Mouse (Mus musculus): Measurements from ENCODE around the gene Cplane1. TPM values are rescaled to one million over a fixed set of nuclear protein-coding genes. Genes with fewer than 3 reads are reported as not detected.
A peak's percentile ranks its signal among the peaks of the same experiment; 100 is the strongest.

Gene Cplane1
- polyA plus RNA-seq (2015; fragmentation: Nextera tagmentation; extraction: Ambion mirVana), result 1.9 and 2.2 TPM in 2 replicates

- WGBS, result under 1% methylated on average over 44 of the region's 47 CpGs
- H3K36me3 ChIP-seq (ENCODE audit: control insufficient read depth, insufficient read depth), result peaks cover 4% of the 10 kb centered on the region; the same call in 1 of the 2 replicates
- no peaks in the 10 kb centered on the region for H3K9me3 ChIP-seq (ENCODE audit: control insufficient read depth)
- peak within 1 kb of the TSS; percentile 91 for H3K4me2 ChIP-seq (replicated peaks; ENCODE audit: low read depth)
- peak within 1 kb of the TSS; percentile 46 for H3K27ac ChIP-seq (ENCODE audit: low read depth, low read length)
- peak within 1 kb of the TSS; percentile 96 for H3K4me3 ChIP-seq (ENCODE audit: low read depth, low read length)
- no peaks in the 10 kb centered on the region for H3K27me3 ChIP-seq (replicated peaks; ENCODE audit: control insufficient read depth, insufficient read depth, low read length)
- peak within 1 kb of the TSS; percentile 81 for H3K9ac ChIP-seq (ENCODE audit: low read depth, low read length)
- TF ChIP-seq CTCF (IDR thresholded peaks at IDR 0.05; ENCODE audit: low read depth), result no peak
- peak; percentile 98 for ATAC-seq
- no peaks in the 10 kb centered on the region; the same call in 1 of the 2 replicates for H3K4me1 ChIP-seq (replicated peaks; ENCODE audit: control insufficient read depth, insufficient read depth, low read length)
Measured at GRCm38 (mm10) chr15:8168591-8169265, at the start of gene Cplane1. Cplane1 (plus strand) TSS chr15:8169106.

GRCm38 (mm10) chr15:8129281-8129680 lies 39.6 kb upstream of the Cplane1 start:
- H3K36me3 ChIP-seq (ENCODE audit: control insufficient read depth, insufficient read depth), result peaks cover 66% of the 10 kb centered on the region
- whole genome bisulfite sequencing, result 60% methylated on average over 1 of the region's 1 CpGs
- H3K27ac ChIP-seq (ENCODE audit: low read depth, low read length), result no peak overlapping the region
- H3K27me3 ChIP-seq (replicated peaks; ENCODE audit: control insufficient read depth, insufficient read depth, low read length), result no peaks in the 10 kb centered on the region
- no peak overlapping the region for H3K4me2 ChIP-seq (replicated peaks; ENCODE audit: low read depth)
- H3K9ac ChIP-seq (ENCODE audit: low read depth, low read length), result no peak overlapping the region
- no peaks in the 10 kb centered on the region for H3K4me1 ChIP-seq (replicated peaks; ENCODE audit: control insufficient read depth, insufficient read depth, low read length)
- H3K9me3 ChIP-seq (ENCODE audit: control insufficient read depth), result no peaks in the 10 kb centered on the region
- peak; percentile 26 for TF ChIP-seq CTCF (IDR thresholded peaks at IDR 0.05; ENCODE audit: low read depth)
- ATAC-seq, result no peak
- no peak overlapping the region for H3K4me3 ChIP-seq (ENCODE audit: low read depth, low read length)

DNA sequence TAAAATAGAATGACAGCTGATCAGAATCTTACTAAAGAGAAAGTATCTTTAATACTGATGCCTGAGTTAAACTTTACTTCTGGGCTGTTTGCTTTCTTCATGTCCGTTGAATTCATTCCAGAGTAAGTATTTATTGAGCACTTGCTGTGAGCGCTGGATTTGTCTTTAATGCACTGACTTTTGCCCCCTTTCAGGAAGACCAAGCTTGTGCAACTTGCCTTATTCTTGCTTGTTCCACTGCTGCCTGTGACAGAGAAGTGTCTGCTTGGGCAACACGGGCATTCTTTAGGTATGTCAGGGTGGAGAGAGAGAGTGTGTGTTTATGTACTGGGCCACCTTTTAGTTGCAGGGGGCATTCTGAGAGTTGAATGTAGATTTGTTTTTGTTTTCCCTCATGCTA lies 37.6 kb upstream of the Cplane1 start:
- Histone ChIP-seq H3K9me3 (ENCODE audit: control insufficient read depth) (no peaks in the 10 kb centered on the region), H3K4me1 (replicated peaks; ENCODE audit: control insufficient read depth, insufficient read depth, low read length) (no peaks in the 10 kb centered on the region), H3K9ac (ENCODE audit: low read depth, low read length) (no peak overlapping the region), H3K27me3 (replicated peaks; ENCODE audit: control insufficient read depth, insufficient read depth, low read length) (no peaks in the 10 kb centered on the region), H3K4me3 (ENCODE audit: low read depth, low read length) (no peak overlapping the region), H3K4me2 (replicated peaks; ENCODE audit: low read depth) (no peak overlapping the region), H3K27ac (ENCODE audit: low read depth, low read length) (no peak overlapping the region), H3K36me3 (ENCODE audit: control insufficient read depth, insufficient read depth) (peaks cover 75% of the 10 kb centered on the region)
- 94% methylated on average over 3 of the region's 3 CpGs for WGBS
- ATAC-seq, result no peak
- no peak for TF ChIP-seq CTCF (IDR thresholded peaks at IDR 0.05; ENCODE audit: low read depth)

DNA sequence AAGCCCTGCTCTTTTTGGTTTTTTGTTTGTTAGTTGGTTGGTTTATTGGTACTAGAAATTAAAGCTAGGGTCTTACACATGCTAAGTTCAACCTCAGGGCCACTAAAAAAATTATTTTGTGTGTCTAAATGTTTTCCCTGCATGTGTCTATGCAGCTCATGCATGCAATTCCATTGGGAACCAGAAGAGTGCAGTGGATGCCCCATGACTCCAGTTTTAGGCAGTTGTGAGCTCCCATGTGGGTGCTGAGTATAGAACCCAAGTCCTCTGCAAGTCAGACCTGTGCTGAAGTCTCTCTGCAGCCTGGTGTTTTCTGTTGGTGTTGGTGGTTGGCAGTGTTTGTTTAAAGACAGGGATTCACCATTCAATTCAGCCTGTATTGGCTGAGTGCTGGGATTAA lies 37.1 kb upstream of the Cplane1 start:
- no peak for ATAC-seq
- peaks cover 78% of the 10 kb centered on the region for H3K36me3 ChIP-seq (ENCODE audit: control insufficient read depth, insufficient read depth)

GRCm38 (mm10) chr15:8135606-8136005 lies 33.3 kb upstream of the Cplane1 start:
- Histone ChIP-seq H3K36me3 (ENCODE audit: control insufficient read depth, insufficient read depth) (peaks cover 78% of the 10 kb centered on the region), H3K4me1 (replicated peaks; ENCODE audit: control insufficient read depth, insufficient read depth, low read length) (no peaks in the 10 kb centered on the region), H3K27ac (ENCODE audit: low read depth, low read length) (no peak overlapping the region), H3K27me3 (replicated peaks; ENCODE audit: control insufficient read depth, insufficient read depth, low read length) (no peaks in the 10 kb centered on the region), H3K4me3 (ENCODE audit: low read depth, low read length) (no peak overlapping the region), H3K9ac (ENCODE audit: low read depth, low read length) (no peak overlapping the region), H3K4me2 (replicated peaks; ENCODE audit: low read depth) (no peak overlapping the region), H3K9me3 (ENCODE audit: control insufficient read depth) (no peaks in the 10 kb centered on the region)
- no peak for ATAC-seq
- WGBS, result 78% methylated on average over 5 of the region's 5 CpGs
- no peak for TF ChIP-seq CTCF (IDR thresholded peaks at IDR 0.05; ENCODE audit: low read depth)

More for the DNA sequence above, 37.1 kb upstream of the Cplane1 start:
- no peak for TF ChIP-seq CTCF (IDR thresholded peaks at IDR 0.05; ENCODE audit: low read depth)
- Histone ChIP-seq H3K27me3 (replicated peaks; ENCODE audit: control insufficient read depth, insufficient read depth, low read length) (no peaks in the 10 kb centered on the region), H3K27ac (ENCODE audit: low read depth, low read length) (no peak overlapping the region), H3K4me2 (replicated peaks; ENCODE audit: low read depth) (no peak overlapping the region), H3K4me3 (ENCODE audit: low read depth, low read length) (no peak overlapping the region), H3K4me1 (replicated peaks; ENCODE audit: control insufficient read depth, insufficient read depth, low read length) (no peaks in the 10 kb centered on the region), H3K9ac (ENCODE audit: low read depth, low read length) (no peak overlapping the region), H3K9me3 (ENCODE audit: control insufficient read depth) (no peaks in the 10 kb centered on the region)

GRCm38 (mm10) chr15:8161841-8162240 lies 7.1 kb upstream of the Cplane1 start:
- Histone ChIP-seq H3K9ac (ENCODE audit: low read depth, low read length) (no peak overlapping the region), H3K27me3 (replicated peaks; ENCODE audit: control insufficient read depth, insufficient read depth, low read length) (no peaks in the 10 kb centered on the region), H3K4me1 (replicated peaks; ENCODE audit: control insufficient read depth, insufficient read depth, low read length) (no peaks in the 10 kb centered on the region), H3K27ac (ENCODE audit: low read depth, low read length) (no peak overlapping the region), H3K9me3 (ENCODE audit: control insufficient read depth) (no peaks in the 10 kb centered on the region), H3K4me2 (replicated peaks; ENCODE audit: low read depth) (no peak overlapping the region), H3K4me3 (ENCODE audit: low read depth, low read length) (no peak overlapping the region), H3K36me3 (ENCODE audit: control insufficient read depth, insufficient read depth) (peaks cover 36% of the 10 kb centered on the region)
- TF ChIP-seq CTCF (IDR thresholded peaks at IDR 0.05; ENCODE audit: low read depth), result no peak
- no peak for ATAC-seq
- WGBS, result 69% methylated on average over 1 of the region's 1 CpGs
